Mouse (Mus musculus): ENCODE results near the gene Acot6.

Acot6 gene

GRCm38 (mm10) chr12:84152352-84153190, 52.1 kb downstream of the Acot6 start:
- DNase-seq (ENCODE audit: low spot score), result no peak

GRCm38 (mm10) chr12:84153414-84153813, 53.0 kb downstream of the Acot6 start:
- DNase-seq (ENCODE audit: low spot score), result no peak

GRCm38 (mm10) chr12:84154786-84155522, 54.5 kb downstream of the Acot6 start:
- DNase-seq (ENCODE audit: low spot score), result no peak

- DNase-seq (ENCODE audit: low spot score), result no peak
Observed at GRCm38 (mm10) chr12:84155523-84155871, 55.0 kb downstream of the Acot6 start.

- DNase-seq (ENCODE audit: low spot score), result no peak
Observed at GRCm38 (mm10) chr12:84156210-84156609, 55.8 kb downstream of the Acot6 start.

- no peak for DNase-seq (ENCODE audit: low spot score)
Observed at GRCm38 (mm10) chr12:84158156-84158555, 57.7 kb downstream of the Acot6 start.

GRCm38 (mm10) chr12:84160491-84160890, 60.0 kb downstream of the Acot6 start:
- no peak for DNase-seq (ENCODE audit: low spot score)
